In genomic region chr7:4136771-4137531, GRCm38 (mm10) we compare ENCODE assay signal across 8 mouse cellular contexts. TPM values are rescaled to one million over a fixed set of nuclear protein-coding genes. Genes with fewer than 3 reads are reported as not detected.
DNase-seq lines count a peak whose midpoint lies in the region; ATAC-seq lines count a peak whose summit lies in the region.

Gene Leng8 (plus strand): TSS chr7:4137039.

- WGBS in forebrain, embryonic 14.5 days, result under 1% methylated on average over 65 of the region's 78 CpGs
- under 1% methylated on average over 77 of the region's 78 CpGs for WGBS in neural tube, embryonic 15.5 days

- peak within 1 kb of the TSS; percentile 89 for H3K4me2 ChIP-seq in forebrain, embryonic 14.5 days (ENCODE audit: low read length)
- peak within 1 kb of the TSS; percentile 67 for H3K4me2 ChIP-seq in neural tube, embryonic 15.5 days

- H3K27me3 ChIP-seq in forebrain, embryonic 14.5 days (replicated peaks; ENCODE audit: control insufficient read depth, insufficient read depth, low read length), result no peaks in the 10 kb centered on the region
- H3K27me3 ChIP-seq in neural tube, embryonic 15.5 days (replicated peaks), result no peaks in the 10 kb centered on the region

- peak within 1 kb of the TSS; percentile 96 for H3K27ac ChIP-seq in forebrain, embryonic 14.5 days (ENCODE audit: low read depth, low read length)
- peak within 1 kb of the TSS; percentile 99 for H3K27ac ChIP-seq in neural tube, embryonic 15.5 days (replicated peaks)

- H3K4me1 ChIP-seq in forebrain, embryonic 14.5 days (ENCODE audit: control insufficient read depth, insufficient read depth, low read length), result peaks cover 8% of the 10 kb centered on the region
- peaks cover 33% of the 10 kb centered on the region for H3K4me1 ChIP-seq in neural tube, embryonic 15.5 days

- H3K9ac ChIP-seq in forebrain, embryonic 14.5 days (ENCODE audit: low read length), result peak within 1 kb of the TSS; percentile 79
- H3K9ac ChIP-seq in neural tube, embryonic 15.5 days (replicated peaks), result peak within 1 kb of the TSS; percentile 82

- peak within 1 kb of the TSS; percentile 77 for H3K4me3 ChIP-seq in forebrain, embryonic 14.5 days (ENCODE audit: low read depth, low read length)
- peak within 1 kb of the TSS; percentile 87 for H3K4me3 ChIP-seq in neural tube, embryonic 15.5 days (replicated peaks)

- H3K9me3 ChIP-seq in forebrain, embryonic 14.5 days (replicated peaks; ENCODE audit: control insufficient read depth, low read length), result no peaks in the 10 kb centered on the region
- H3K9me3 ChIP-seq in neural tube, embryonic 15.5 days (replicated peaks), result no peaks in the 10 kb centered on the region

- ATAC-seq in forebrain, embryonic 14.5 days, result peak; percentile 99
- peak; percentile 99 for ATAC-seq in neural tube, embryonic 15.5 days (ENCODE audit: low FRiP score)

- peak; percentile 99 for DNase-seq in ES-CJ7 (ENCODE audit: low read depth, low spot score)
- DNase-seq in cerebellum, adult 11 months, result peak; percentile 99
- peak; percentile 99 for DNase-seq in forebrain, embryonic 14.5 days (ENCODE audit: low spot score)
- peak; percentile 97 to 99 for DNase-seq in heart, postnatal 14 days
- peak; percentile 99 for DNase-seq in layer of hippocampus, adult 11-12 months (ENCODE audit: low spot score)
- peak; percentile 99 for DNase-seq in lung, adult 18-20 months
- DNase-seq in testis, postnatal 14 days (ENCODE audit: low spot score), result peak; percentile 99

- H3K36me3 ChIP-seq in forebrain, embryonic 14.5 days (ENCODE audit: control insufficient read depth, insufficient read depth, low read length), result peaks cover 69% of the 10 kb centered on the region
- H3K36me3 ChIP-seq in neural tube, embryonic 15.5 days, result peaks cover 35% of the 10 kb centered on the region

- intact Hi-C loops in heart, postnatal 14 days (cut with DNase I), result loop anchor here (5.0 to 10.0 kb wide), 2 partner anchors 158 to 670 kb away; no protein-coding TSS in a partner anchor

RNA-seq across cellular contexts. Expression of gene Leng8, which starts in this region (rescaled TPM):
- 43.0 and 59.2 TPM in 2 replicates for polyA plus RNA-seq in forebrain, embryonic 14.5 days (2014; fragmentation: Nextera tagmentation; extraction: Ambion mirVana)
- total RNA-seq in heart, postnatal 14 days (2021), result 10 to 100 TPM; 47.6 to 64.6 TPM
- 71.3 and 77.4 TPM in 2 replicates for polyA plus RNA-seq in neural tube, embryonic 15.5 days (2015; fragmentation: Nextera tagmentation; extraction: Ambion mirVana)

Comparison
In these comparisons a context has a peak if more than half of its experiments do, and no peak if none do; other contexts are left out.
1. Peak in every context shown above with its lines: DNase-seq, ATAC-seq, H3K4me3 ChIP-seq and H3K27ac ChIP-seq.